Mouse (Mus musculus) frontal cortex, adult (tissue): Measurements from ENCODE around the gene Thap8.
"Not testable (repeated sequence)": the region's sequence is repeated elsewhere in the genome, so short reads cannot be mapped to it uniquely, and the experiment has no call there.

Experiments used
- ATAC-seq: cut with Nextera tagmentation; 2 replicates; pipeline ENCODE4 v1.9.2; 2017; ENCODE audit warnings: mild to moderate bottlenecking, moderate library complexity, mixed read lengths; ENCODE audit not compliant: low TSS enrichment

Thap8 gene

DNA sequence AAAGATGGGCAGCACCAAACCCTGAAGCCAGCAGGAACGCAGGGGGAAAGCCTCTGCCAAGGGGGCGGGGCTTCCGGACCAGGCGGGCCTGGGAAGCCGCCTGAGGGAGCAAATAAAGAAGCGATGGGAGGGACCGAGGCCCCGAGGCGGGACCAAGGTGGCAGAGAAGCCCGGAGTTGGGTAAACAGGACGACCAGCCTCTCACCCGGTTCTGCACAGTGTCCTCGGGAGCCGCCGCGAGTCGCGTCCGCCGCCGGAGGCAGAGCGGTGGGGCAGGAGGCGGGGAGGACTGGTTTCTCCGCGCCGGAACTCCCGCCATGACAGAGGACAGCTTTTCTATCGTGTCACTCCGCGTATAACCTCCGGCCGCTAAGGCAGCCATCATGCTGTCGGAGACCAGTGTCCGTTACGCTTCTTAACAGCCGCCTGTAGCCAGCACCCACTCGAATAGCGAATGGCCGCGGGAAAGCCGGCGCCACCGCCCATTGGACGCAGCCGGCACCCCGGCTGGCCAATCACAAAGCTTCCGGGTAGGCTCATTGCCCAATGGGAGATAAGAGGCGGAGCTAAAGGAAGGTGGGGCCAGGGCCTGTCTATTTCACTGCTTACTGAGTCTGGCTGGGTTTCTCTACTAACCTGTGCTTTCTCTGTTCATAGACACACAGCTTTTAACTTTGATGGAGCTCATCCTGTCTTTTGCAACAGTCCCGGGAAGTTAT is at the start of gene Thap8, which contains the start of gene Wdr62:
Gene Thap8 (plus strand): TSS at position 144 of the 719 bp plus-strand sequence.
Gene Wdr62 (minus strand): TSS at position 469 of the 719 bp plus-strand sequence.
- ATAC-seq = peak; percentile 95

DNA sequence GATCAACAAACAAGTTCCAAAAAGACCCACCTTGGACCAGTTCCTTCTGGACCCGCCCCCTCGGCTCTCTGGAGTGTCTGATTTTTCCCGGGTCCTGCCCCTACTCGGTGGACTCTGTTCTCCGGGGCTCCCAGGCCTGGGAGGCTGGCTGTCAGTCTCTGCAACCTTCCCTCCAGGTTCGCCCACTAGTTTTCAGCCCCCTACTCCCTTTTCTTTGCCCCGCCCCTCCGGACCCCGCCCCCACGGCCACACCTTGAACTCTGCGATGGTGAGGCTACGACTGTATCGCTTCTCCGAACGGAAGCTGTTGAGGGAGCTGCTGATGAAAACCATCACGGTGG is 48.6 kb upstream of the Thap8 start:
- no peak for ATAC-seq

DNA sequence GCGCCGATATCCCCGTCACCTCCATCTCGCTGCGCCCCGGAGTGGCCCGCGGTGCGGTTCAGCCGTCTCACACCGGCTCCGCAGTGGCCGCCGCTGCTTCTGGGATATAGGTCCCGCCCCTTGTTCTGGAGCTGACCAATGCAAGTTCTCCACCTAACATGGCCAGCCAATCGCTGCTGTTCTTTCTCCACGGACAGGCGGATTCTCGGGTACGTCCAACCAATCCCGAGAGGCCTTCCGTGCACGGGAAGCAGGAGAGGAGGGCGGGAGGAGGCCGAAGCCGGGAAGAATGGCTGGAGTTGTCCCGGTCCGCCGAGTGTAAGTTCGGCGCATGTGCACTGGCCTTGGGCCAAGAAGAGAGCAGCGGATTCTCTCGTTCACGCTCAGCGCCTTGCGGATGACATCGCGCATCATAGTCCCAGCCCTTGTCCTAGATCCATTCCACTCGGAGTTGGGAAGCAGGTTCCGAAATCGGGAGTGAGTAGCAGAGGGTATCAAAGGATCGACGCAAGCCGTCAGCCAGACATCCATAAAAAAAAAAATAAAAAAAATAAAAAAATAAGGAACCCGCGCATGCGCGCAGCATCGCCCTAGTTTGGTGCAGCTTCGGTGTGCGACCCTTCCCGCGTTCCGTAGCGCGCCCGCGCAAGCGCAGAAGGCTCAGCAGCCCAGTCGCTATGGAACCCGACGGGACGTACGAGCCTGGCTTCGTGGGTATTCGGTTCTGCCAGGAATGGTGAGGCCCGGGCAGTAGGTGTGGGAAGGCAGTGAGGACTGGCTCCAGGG is 48.0 kb upstream of the Thap8 start, which contains the start of the genes Polr2i and Tbcb:
Gene Polr2i (plus strand): TSS at position 280 of the 786 bp plus-strand sequence.
Gene Tbcb (minus strand): TSS at position 604 of the 786 bp plus-strand sequence.
- ATAC-seq = peak; percentile 96

DNA sequence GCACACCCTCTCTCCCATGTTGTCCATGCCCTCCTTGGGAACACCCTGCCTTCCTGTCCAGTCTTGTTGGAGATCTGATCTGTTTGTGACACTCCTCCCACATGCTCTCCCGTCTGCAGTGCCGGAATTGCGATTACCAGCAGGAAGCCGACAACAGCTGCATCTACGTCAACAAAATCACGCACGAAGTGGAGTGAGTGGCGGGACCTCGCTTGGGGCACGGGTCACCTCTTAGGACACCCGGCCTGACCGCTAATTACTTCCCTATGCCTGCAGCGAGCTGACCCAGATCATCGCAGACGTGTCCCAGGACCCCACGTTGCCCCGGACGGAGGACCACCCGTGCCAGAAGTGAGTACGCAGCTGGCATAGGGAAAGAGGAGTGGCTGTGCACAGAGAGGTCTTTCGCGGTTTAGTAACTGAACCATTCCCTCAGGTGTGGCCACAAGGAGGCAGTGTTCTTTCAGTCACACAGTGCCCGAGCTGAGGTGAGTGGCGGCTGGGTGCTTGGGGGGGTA is 47.2 kb upstream of the Thap8 start:
- 0 out of 2 replicates have a peak, but pooled peaks have one; percentile 3 for ATAC-seq

DNA sequence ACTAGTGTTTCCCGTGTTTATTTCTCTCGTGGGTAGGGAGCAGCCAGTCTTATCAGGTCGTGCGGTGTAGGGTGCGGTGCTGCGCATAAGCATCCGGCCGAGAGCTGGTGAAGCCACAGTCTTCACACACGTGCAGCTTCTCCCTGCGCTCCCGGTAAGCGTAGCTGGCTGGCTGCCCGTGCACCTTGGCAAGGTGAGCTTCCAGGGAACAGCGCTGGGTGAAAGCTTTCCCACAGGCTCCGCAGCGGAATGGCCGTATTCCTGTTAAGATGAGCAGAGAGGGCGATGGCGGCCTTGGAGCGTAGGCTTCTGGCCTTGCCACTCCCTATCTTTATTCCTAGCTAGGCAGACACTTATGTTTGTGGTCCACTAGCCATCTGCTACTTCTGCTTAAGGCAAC is 46.5 kb upstream of the Thap8 start:
- ATAC-seq = no peak

DNA sequence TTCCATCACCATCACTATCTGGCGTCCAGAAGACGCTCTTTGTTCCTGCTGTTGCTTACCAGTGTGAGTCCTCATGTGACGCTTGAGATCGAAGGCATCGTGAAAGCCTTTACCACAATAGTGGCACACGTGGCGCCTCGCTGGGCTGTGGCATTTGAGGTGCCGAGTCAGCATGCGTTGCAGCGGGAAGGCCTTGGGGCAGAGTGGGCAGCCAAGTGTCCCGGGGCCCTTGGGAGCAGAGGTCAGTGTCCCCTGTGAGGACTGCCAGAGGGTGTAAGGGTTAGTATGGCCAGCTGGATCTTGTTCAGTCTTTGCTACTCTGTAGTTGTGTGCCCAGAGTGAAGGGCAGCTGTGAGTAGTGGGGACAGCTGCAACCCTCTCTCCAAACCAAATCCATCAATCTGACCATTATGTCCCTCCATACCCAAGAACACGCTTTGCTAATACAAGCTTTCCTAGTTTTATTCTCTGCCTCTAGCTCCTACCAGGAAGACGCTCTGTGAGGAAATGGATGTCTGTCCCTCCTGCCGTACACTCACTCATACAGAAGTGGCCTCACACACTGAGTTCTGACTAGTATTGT is 45.5 kb upstream of the Thap8 start:
- ATAC-seq = no peak

DNA sequence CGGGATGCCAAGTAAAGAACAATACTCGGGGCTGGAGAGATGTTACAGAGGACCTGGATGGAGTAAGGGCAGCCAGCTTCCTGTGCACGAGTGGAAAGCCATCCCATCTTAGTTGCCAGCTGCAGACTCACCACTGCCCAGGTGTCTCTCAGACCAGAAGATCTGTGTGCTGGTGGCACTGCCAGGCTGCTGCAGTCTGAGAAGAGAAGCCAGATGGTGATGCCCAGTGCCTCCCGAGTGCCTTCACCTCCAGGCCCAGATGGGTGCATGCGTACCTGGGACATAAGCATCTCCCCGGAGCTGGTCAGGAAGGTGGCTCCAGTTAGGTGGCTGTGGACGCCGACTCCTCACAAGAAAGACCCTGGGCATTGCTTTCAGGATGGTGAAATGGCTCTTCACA is 44.8 kb upstream of the Thap8 start:
- ATAC-seq = no peak

DNA sequence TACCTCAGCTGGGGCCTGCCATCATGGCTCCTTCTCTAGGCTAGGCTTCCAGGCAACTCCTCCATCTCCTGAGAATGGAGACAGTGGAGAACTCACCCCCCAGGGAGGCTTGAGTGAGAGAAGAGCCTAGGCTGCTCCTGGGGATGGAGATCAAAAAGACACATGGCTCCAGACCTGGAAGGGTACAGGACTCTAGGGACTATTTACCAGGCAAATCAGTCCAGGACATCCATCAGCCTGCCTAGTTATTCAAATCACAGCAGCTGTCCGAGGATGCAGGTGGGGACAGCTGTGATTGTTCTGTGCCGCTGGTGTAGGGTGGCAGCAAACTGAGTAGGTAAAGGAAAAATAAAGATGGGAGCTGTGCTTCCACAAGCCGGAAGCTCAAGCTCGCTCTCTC is 44.3 kb upstream of the Thap8 start, which contains the start of gene Ovol3:
Gene Ovol3 (minus strand): TSS at position 101 of the 400 bp plus-strand sequence.
- no peak for ATAC-seq

DNA sequence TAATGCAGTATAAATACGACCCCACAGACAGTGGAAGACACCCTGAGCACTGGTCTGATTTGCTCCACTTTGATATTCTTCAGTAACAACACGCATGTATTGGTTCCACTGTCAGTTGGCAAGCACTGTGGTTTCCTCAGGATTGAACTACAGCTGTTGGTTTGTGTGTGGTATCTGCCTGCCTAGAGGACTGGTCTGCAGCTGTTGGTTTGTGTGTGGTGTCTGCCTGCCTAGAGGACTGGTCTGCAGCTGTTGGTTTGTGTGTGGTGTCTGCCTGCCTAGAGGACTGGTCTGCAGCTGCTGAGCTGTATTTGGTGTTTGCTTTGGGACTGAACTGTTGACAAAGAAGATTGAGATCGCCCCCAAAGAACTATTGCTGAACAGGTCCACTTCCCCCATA is 42.5 kb upstream of the Thap8 start:
- not testable (repeated sequence) for ATAC-seq

DNA sequence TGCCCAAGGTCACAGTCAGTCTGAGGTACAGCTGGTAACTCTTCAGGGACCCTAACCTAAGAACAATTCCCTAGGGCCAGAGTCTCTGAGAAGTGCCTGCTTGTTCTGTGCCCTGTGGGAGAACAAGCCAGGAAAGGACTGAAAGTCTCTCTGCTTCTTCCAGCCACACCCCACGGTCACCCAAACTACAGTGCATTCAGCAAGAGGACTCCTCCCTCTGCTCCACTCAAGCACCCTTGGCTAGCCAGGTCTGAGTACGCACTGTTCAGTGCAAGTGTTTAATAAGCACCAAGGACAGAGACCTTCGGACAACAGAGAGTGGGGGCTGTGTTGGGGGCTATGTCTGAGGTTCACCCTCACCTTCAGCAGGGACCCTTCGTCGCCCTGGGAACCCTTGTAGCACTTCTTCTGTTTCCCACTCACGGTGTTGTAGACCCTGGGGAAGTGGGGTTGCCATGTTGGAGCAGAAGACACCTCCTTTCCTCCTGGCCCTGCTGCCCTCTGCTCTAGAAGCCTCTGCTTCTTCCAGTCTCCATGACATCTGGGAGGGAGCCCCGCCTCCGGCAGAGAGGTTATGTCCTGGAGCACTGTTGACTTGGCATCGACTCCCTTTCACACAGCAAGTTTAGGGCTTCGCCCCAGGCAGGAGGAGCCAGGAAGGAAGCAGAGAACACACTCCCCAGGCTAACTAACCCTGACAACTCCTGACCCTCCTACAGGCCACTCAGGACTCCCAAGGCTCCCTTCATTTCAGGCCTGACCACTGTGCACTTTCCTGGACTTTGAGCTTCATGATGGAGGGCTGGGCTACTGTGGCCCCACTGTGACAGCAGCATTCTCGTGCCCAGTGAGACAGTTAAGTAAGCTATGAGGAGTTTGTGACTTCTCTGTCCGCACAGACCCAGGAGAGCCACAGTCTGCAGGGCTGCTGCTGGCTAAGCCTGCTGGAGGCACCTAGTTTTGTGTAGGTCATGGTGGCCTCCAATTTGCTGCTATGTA is 27.6 kb upstream of the Thap8 start:
- no peak for ATAC-seq

DNA sequence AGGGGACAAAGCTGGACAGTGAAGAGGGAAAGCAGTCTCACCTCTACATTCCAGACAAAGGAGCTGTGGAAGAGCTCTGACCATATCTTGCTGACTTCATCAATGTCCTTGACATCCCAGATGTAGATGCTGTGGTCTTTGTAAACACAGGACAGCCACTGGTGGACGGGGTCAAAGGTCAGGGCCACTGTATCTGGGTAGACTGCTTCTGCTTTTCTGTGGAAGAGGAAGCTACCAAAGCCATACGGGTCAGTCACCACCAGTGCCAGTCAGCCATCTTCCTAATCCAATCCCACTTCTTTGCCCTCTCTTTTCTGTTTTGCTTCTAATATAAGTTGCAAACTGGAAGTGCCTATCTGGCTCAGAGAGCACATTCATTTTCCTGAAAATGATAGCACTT is 14.9 kb upstream of the Thap8 start:
- ATAC-seq = no peak

DNA sequence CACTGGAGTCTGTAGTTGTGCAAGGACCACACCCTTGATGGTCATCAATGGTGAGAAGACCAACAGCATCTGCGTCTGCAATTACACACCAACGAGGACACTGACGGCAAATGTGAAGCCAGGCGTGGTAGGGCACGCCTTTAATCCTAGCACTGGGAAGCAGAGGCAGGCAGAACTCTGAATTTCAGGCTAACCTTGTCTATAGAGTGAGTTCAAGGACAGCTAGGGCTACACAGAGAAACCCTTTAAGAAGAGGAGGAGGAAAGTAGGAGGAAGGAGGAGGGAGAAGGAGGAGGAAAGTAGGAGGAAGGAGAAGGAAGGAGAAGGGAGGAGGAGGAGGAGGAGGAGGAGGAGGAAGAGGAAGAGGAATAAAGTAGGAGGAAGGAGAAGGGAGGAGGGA is 14.4 kb upstream of the Thap8 start:
- no peak for ATAC-seq

DNA sequence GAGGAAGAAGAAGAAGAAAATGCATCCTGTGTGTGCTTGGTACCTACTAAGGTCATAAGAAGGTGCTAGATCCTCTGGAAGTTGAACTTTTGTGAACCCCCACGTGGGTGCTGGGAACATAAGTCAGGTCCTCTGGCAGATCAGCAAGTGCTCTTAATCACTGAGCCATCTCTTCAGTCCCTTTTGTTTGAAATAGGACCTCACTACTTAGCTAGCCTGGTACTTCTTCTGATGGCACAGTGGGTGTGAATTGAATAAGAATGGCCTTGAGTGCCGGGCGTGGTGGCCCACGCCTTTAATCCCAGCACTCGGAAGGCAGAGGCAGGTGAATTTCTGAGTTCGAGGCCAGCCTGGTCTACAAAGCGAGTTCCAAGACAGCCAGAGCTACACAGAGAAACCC is 14.0 kb upstream of the Thap8 start:
- no peak for ATAC-seq

DNA sequence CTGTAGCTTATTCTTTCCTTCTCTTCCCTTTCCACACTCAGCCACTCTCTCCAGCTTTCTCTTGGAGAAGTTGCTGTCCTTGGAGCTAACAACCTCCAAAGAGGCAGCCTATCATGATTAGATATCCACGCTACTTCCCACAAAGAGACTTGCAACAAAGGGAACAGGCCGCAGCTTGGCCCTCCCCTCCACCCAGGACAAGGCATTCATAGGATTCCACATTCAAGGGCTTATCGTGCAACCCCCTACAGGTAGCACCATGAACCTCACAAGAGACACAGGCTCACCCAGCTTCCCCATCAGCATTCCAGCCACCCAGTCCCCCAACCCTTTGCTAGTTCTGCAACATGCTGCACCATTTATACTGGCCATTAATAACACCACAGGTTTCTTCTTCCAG is 13.1 kb upstream of the Thap8 start:
- no peak for ATAC-seq

DNA sequence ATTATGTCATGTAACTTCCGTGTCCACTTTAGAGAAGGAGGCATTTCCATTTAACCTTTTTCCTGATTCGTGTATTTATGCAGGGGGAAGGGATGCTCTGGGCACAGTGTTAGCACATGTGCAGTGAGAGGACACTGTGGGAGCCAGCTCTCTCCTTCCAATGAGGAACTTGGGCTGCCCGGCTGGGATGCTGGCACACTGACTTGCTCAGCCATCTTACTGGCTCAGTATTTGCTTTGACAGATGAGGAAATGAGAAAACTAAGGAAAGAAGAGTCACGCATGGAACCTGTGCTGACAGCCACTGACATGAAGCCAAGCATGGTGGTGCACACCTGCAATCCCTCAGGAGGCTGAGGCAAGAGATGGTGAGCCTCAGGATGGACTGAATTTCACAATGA is 10.3 kb upstream of the Thap8 start:
- no peak for ATAC-seq

DNA sequence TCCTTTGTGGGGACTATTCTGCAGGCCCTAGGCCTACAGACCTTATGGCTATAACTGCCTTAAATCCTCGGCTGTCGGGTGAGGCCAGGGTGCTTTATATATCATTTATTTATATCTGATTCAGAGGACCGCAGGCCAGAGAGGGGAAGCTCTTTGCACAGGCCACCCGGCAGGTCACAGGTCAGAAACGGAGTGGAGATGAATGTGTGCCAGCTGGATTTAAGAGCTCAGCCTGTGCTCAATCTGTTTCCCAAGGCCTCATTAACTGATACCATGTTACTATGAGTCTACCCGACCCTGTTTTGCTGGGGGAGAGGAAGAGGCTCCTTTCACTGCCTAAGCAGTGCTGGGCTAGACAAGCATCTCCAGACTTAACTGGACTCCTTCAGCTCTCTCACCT is 5.5 kb upstream of the Thap8 start:
- ATAC-seq = no peak

DNA sequence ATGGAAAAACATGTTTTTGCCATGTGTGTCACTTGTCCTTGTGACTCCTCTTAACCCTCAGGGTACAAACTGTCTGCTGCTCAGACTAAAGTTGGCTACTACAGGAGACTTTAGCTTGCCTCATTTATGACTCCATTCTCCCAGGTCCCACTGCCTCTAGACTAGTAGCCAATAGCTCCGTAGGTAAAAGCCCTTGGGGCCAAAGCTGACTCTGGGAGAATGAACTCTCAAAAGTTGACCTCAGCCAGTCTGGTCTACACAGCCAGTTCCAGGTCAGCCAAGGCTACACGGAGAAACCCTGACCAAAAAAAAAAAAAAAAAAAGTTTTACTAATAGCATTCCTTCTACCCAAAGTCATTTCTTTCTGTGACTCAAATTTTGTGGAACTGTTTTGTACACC is 983 bp upstream of the Thap8 start:
- no peak for ATAC-seq

DNA sequence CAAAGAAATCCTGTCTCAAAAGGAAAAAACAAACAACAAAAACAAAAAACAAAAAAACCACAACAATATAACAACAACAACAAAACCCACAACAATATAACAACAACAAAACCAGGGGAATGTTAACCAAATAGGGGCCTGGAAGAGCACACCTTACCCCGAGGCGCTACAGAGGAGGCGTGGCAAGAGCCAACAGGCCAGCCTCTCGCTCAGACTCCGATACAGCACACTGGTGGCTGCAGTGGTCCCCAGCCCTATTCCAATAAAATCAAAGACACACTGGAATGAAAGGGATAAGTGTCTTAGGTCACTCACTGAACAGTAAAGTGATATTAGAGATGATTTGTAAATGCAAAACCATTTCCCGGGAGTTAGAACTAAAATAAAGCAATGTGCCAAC is 358 bp upstream of the Thap8 start:
- no peak for ATAC-seq

DNA sequence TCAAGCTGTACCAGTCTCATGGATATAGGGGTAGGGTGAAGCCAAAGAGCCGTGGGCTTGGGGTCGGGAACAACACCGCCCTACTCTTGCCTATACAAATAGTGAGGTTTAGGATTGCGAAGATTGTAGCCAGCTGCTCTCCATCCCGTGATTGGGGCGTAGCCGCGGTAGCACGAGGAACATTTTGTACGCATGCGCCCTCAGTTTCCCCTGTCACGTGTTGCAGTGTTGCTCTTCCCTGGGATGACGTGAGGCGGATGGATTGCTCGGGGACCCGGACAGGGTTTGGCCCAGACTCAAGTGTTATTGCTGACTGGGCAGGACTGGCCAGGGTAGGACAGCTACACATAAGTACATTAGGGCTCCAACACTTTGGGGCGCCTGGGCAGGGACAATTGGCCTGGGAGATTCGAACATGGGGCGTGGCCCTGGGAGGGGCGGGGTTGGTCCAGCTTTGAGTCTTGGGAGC is 810 bp downstream of the Thap8 start:
- ATAC-seq = peak; percentile 84

DNA sequence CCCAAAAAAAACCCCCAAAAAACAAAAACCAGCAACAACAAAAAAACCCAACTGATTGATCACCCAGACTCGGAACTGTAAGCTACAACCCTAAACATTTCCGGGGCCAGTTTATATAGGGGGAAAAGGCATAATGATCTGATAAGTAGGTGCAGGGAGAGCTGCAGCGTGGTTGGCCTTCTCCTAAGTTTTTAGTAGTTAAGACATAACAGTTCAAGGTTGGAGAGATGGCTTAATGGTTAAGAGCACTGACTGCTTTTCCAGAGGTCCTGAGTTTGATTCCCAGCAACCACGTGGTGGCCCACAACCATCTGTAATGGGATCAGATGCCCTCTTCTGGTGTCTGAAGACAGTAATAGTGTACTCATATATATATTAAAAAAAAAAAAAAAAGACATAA is 1.6 kb downstream of the Thap8 start:
- ATAC-seq = no peak

DNA sequence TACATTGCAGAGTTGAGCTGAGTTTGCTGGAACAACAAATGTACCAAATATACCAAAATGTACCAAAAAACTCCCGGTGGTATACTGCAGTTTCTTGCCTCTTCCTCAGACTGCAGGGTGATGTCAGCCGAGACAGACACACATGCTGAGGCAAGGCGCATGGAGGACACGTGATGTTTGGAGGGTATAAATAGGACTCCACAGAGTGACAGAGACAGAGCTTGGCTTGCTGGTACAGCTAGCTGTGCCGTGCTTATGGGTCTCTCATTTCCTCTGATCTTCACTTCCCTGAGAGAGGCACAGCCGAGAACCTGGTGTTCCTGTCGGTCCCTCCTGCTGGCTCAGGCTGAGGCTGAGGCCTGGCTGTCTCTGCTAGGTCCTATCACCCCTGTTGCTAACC is 2.8 kb downstream of the Thap8 start:
- ATAC-seq = no peak
